Mouse (Mus musculus): ENCODE results near the gene Mrto4. TPM values are rescaled to one million over a fixed set of nuclear protein-coding genes. Genes with fewer than 3 reads are reported as not detected.

Gene Mrto4
- polyA plus RNA-seq, 1 experiment from 2014 or later: 88.1 TPM

GRCm38 (mm10) chr4:139373130-139373529 lies 20.8 kb upstream of the Mrto4 start:
- Histone ChIP-seq H3K36me3 (peaks cover 93% of the 10 kb centered on the region), H3K27me3 (no peaks in the 10 kb centered on the region), H3K4me2 (no peak overlapping the region), H3K9ac (no peak overlapping the region), H3K4me3 (no peak overlapping the region), H3K27ac (no peak overlapping the region), H3K4me1 (replicated peaks) (no peaks in the 10 kb centered on the region), H3K9me3 (no peaks in the 10 kb centered on the region)
- WGBS: 90% methylated on average over 4 of the region's 4 CpGs
- ATAC-seq (ENCODE audit: low FRiP score): no peak

- WGBS: 96% methylated on average over 5 of the region's 5 CpGs
Measured at GRCm38 (mm10) chr4:139368038-139368437, 15.7 kb upstream of the Mrto4 start.

GRCm38 (mm10) chr4:139367336-139367735 lies 15.0 kb upstream of the Mrto4 start:
- Histone ChIP-seq H3K4me3 (no peak overlapping the region), H3K36me3 (peaks cover 97% of the 10 kb centered on the region), H3K27ac (no peak overlapping the region), H3K9me3 (no peaks in the 10 kb centered on the region), H3K27me3 (no peaks in the 10 kb centered on the region), H3K9ac (no peak overlapping the region), H3K4me2 (no peak overlapping the region), H3K4me1 (replicated peaks) (no peaks in the 10 kb centered on the region)
- no peak for ATAC-seq (ENCODE audit: low FRiP score)
- 97% methylated on average over 3 of the region's 3 CpGs for WGBS

More at GRCm38 (mm10) chr4:139368038-139368437, 15.7 kb upstream of the Mrto4 start:
- no peaks in the 10 kb centered on the region for H3K9me3 ChIP-seq
- no peaks in the 10 kb centered on the region for H3K27me3 ChIP-seq
- H3K4me3 ChIP-seq: no peak overlapping the region
- no peak for ATAC-seq (ENCODE audit: low FRiP score)
- no peak overlapping the region for H3K9ac ChIP-seq
- H3K27ac ChIP-seq: no peak overlapping the region
- H3K4me1 ChIP-seq (replicated peaks): no peaks in the 10 kb centered on the region
- peaks cover 97% of the 10 kb centered on the region for H3K36me3 ChIP-seq
- no peak overlapping the region for H3K4me2 ChIP-seq

- no peaks in the 10 kb centered on the region for H3K9me3 ChIP-seq
- WGBS: 94% methylated on average over 11 of the region's 11 CpGs
- H3K27ac ChIP-seq: no peak overlapping the region
- no peak overlapping the region for H3K4me3 ChIP-seq
- H3K4me1 ChIP-seq (replicated peaks): no peaks in the 10 kb centered on the region
- H3K27me3 ChIP-seq: no peaks in the 10 kb centered on the region
- H3K36me3 ChIP-seq: peaks cover 97% of the 10 kb centered on the region
- H3K4me2 ChIP-seq: no peak overlapping the region
- no peak for ATAC-seq (ENCODE audit: low FRiP score)
- H3K9ac ChIP-seq: no peak overlapping the region
Measured at GRCm38 (mm10) chr4:139360761-139361548, 8.6 kb upstream of the Mrto4 start.

GRCm38 (mm10) chr4:139357211-139357610 lies 4.8 kb upstream of the Mrto4 start:
- no peak overlapping the region for H3K27ac ChIP-seq
- no peak overlapping the region for H3K4me3 ChIP-seq
- H3K4me1 ChIP-seq (replicated peaks): peaks cover 14% of the 10 kb centered on the region
- H3K27me3 ChIP-seq: no peaks in the 10 kb centered on the region
- ATAC-seq (ENCODE audit: low FRiP score): no peak
- peaks cover 75% of the 10 kb centered on the region for H3K36me3 ChIP-seq
- WGBS: 95% methylated on average over 3 of the region's 3 CpGs
- no peaks in the 10 kb centered on the region for H3K9me3 ChIP-seq
- no peak overlapping the region for H3K9ac ChIP-seq
- no peak overlapping the region for H3K4me2 ChIP-seq

GRCm38 (mm10) chr4:139352832-139353231 lies 456 bp upstream of the Mrto4 start:
- WGBS: 0% methylated on average over 7 of the region's 7 CpGs
- peak; percentile 46 for ATAC-seq (ENCODE audit: low FRiP score)
- Histone ChIP-seq H3K27me3 (no peaks in the 10 kb centered on the region), H3K4me3 (peak overlapping the region; percentile 89), H3K9ac (peak overlapping the region; percentile 88), H3K4me2 (peak overlapping the region; percentile 99), H3K27ac (peak overlapping the region; percentile 97), H3K9me3 (no peaks in the 10 kb centered on the region), H3K36me3 (peaks cover 54% of the 10 kb centered on the region), H3K4me1 (replicated peaks) (peaks cover 28% of the 10 kb centered on the region)

- no peak for ATAC-seq (ENCODE audit: low FRiP score)
Measured at GRCm38 (mm10) chr4:139345416-139346019, 6.9 kb downstream of the Mrto4 start.

GRCm38 (mm10) chr4:139343718-139344117 lies 8.7 kb downstream of the Mrto4 start:
- Histone ChIP-seq H3K4me2 (no peak overlapping the region), H3K9ac (no peak overlapping the region), H3K27me3 (no peaks in the 10 kb centered on the region), H3K27ac (no peak overlapping the region), H3K4me3 (no peak overlapping the region), H3K36me3 (peaks cover 41% of the 10 kb centered on the region), H3K9me3 (no peaks in the 10 kb centered on the region), H3K4me1 (replicated peaks) (no peaks in the 10 kb centered on the region)
- WGBS: 64% methylated on average over 5 of the region's 5 CpGs
- ATAC-seq (ENCODE audit: low FRiP score): no peak

More at GRCm38 (mm10) chr4:139345416-139346019, 6.9 kb downstream of the Mrto4 start:
- Histone ChIP-seq H3K4me3 (no peak overlapping the region), H3K4me1 (replicated peaks) (peaks cover 2% of the 10 kb centered on the region), H3K36me3 (peaks cover 55% of the 10 kb centered on the region), H3K4me2 (no peak overlapping the region), H3K27me3 (no peaks in the 10 kb centered on the region), H3K9ac (no peak overlapping the region), H3K9me3 (no peaks in the 10 kb centered on the region), H3K27ac (no peak overlapping the region)
- 73% methylated on average over 23 of the region's 23 CpGs for WGBS

GRCm38 (mm10) chr4:139341556-139342233 lies 10.7 kb downstream of the Mrto4 start:
- Histone ChIP-seq H3K4me3 (no peak overlapping the region), H3K4me1 (replicated peaks) (no peaks in the 10 kb centered on the region), H3K9me3 (no peaks in the 10 kb centered on the region), H3K9ac (no peak overlapping the region), H3K27ac (no peak overlapping the region), H3K36me3 (peaks cover 21% of the 10 kb centered on the region), H3K4me2 (no peak overlapping the region), H3K27me3 (peaks cover 17% of the 10 kb centered on the region)
- WGBS: 76% methylated on average over 7 of the region's 7 CpGs
- ATAC-seq (ENCODE audit: low FRiP score): no peak

GRCm38 (mm10) chr4:139340835-139341234 lies 11.5 kb downstream of the Mrto4 start:
- H3K27ac ChIP-seq: no peak overlapping the region
- H3K9ac ChIP-seq: no peak overlapping the region
- no peak overlapping the region for H3K4me2 ChIP-seq
- no peaks in the 10 kb centered on the region for H3K9me3 ChIP-seq
- 83% methylated on average over 4 of the region's 4 CpGs for WGBS
- H3K36me3 ChIP-seq: peaks cover 13% of the 10 kb centered on the region
- peaks cover 17% of the 10 kb centered on the region for H3K27me3 ChIP-seq
- H3K4me3 ChIP-seq: no peak overlapping the region
- ATAC-seq (ENCODE audit: low FRiP score): no peak
- no peaks in the 10 kb centered on the region for H3K4me1 ChIP-seq (replicated peaks)

GRCm38 (mm10) chr4:139338145-139338544 lies 14.2 kb downstream of the Mrto4 start:
- Histone ChIP-seq H3K9ac (no peak overlapping the region), H3K27ac (no peak overlapping the region), H3K27me3 (peaks cover 17% of the 10 kb centered on the region), H3K9me3 (no peaks in the 10 kb centered on the region), H3K4me3 (no peak overlapping the region), H3K4me2 (no peak overlapping the region), H3K4me1 (replicated peaks) (no peaks in the 10 kb centered on the region), H3K36me3 (no peaks in the 10 kb centered on the region)
- WGBS: 51% methylated on average over 33 of the region's 33 CpGs
- no peak for ATAC-seq (ENCODE audit: low FRiP score)

- H3K36me3 ChIP-seq: no peaks in the 10 kb centered on the region
- H3K4me3 ChIP-seq: no peak overlapping the region
- H3K9ac ChIP-seq: no peak overlapping the region
- peaks cover 17% of the 10 kb centered on the region for H3K27me3 ChIP-seq
- H3K9me3 ChIP-seq: no peaks in the 10 kb centered on the region
- peak overlapping the region; percentile 27; the same call in 1 of the 2 replicates for H3K4me2 ChIP-seq
- H3K4me1 ChIP-seq (replicated peaks): no peaks in the 10 kb centered on the region
- WGBS: 31% methylated on average over 24 of the region's 24 CpGs
- H3K27ac ChIP-seq: no peak overlapping the region
- ATAC-seq (ENCODE audit: low FRiP score): no peak
Measured at GRCm38 (mm10) chr4:139336822-139337483, 15.4 kb downstream of the Mrto4 start.

All from hindbrain, embryonic 13.5 days (tissue).